Mouse (Mus musculus) liver, embryonic 12.5 days (tissue): ENCODE data around the gene Krtap13-1. TPM values are rescaled to one million over a fixed set of nuclear protein-coding genes. Genes with fewer than 3 reads are reported as not detected.

Experiments
- ATAC-seq: fragments of 200-750 bp; cut with Nextera tagmentation; 2 replicates; pipeline ENCODE4 v1.8.0; 2017; ENCODE audit warnings: moderate number of reproducible peaks, mild to moderate bottlenecking, moderate library complexity
- H3K27ac ChIP-seq: fragments of 300-500 bp; sonication (generic); 2 replicates; pipeline ENCODE4 v1.5.1; 2016; ENCODE audit warnings: mild to moderate bottlenecking
- H3K27me3 ChIP-seq: fragments of 300-500 bp; sonication (generic); replicated peaks from 2 replicates; pipeline ENCODE4 v1.6.1; 2016; ENCODE audit warnings: mild to moderate bottlenecking, moderate library complexity
- H3K36me3 ChIP-seq: fragments of 300-500 bp; sonication (generic); 2 replicates; pipeline ENCODE4 v1.6.1; 2016; ENCODE audit warnings: mild to moderate bottlenecking, moderate library complexity
- H3K4me1 ChIP-seq: fragments of 300-500 bp; sonication (generic); 2 replicates; pipeline ENCODE4 v1.6.1; 2016
- H3K4me2 ChIP-seq: fragments of 300-500 bp; sonication (generic); 2 replicates; pipeline ENCODE4 v1.6.1; 2016; ENCODE audit warnings: mild to moderate bottlenecking, moderate library complexity
- H3K4me3 ChIP-seq: fragments of 300-500 bp; sonication (generic); 2 replicates; pipeline ENCODE4 v1.5.1; 2016; ENCODE audit warnings: mild to moderate bottlenecking, moderate library complexity
- H3K9ac ChIP-seq: fragments of 300-500 bp; sonication (generic); 2 replicates; pipeline ENCODE4 v1.6.1; 2016; ENCODE audit warnings: mild to moderate bottlenecking, moderate library complexity
- H3K9me3 ChIP-seq: fragments of 300-500 bp; sonication (generic); replicated peaks from 2 replicates; pipeline ENCODE4 v1.6.1; 2016; ENCODE audit warnings: mild to moderate bottlenecking, moderate library complexity
- WGBS: fragments of 180-500 bp; shearing (Covaris S2); methylation state at CpG from one replicate; pipeline ENCODE4 v1.1.7; 2016; ENCODE audit not compliant: insufficient replicate concordance; 5-methylcytosine and 5-hydroxymethylcytosine counted together
- polyA plus RNA-seq: library from polyadenylated mRNA; unstranded; fragments of >200 nt; fragmentation: Nextera tagmentation; extraction: Ambion mirVana; gene quantifications from 2 replicates; pipeline ENCODE4 v1.2.1, GENCODE M21; 2016

Gene Krtap13-1
- polyA plus RNA-seq = not detected in 2 replicates

GRCm38 (mm10) chr16:88728812-88729275 lies at the start of gene Krtap13-1:
Gene Krtap13-1 (plus strand): TSS chr16:88728862.
- Histone ChIP-seq H3K4me1 (no peaks in the 10 kb centered on the region), H3K27ac (no peak within 1 kb of the TSS), H3K9ac (no peak within 1 kb of the TSS), H3K4me3 (no peak within 1 kb of the TSS), H3K4me2 (no peak within 1 kb of the TSS), H3K36me3 (no peaks in the 10 kb centered on the region), H3K27me3 (no peaks in the 10 kb centered on the region), H3K9me3 (no peaks in the 10 kb centered on the region)
- 63% methylated on average over 4 of the region's 4 CpGs for WGBS
- ATAC-seq = no peak

DNA sequence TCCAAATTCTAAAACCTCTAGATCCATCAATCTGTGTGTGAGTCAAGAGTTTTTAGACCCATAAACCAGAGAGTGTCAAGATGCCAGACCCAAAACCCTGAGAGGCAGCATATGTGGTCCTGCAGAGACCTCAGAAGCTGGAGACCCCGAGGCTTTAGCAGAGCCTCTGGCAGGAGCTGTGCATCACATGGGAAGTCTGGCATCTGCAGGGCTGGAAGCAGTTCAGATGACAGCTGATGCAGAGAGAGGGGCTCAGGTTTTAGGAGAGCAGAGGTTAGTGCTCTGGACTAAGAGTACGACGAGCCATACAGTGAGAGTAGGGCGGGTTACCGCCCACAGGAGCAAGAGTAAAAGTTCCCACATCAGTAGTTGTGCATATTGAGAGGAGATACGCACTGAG lies 49.6 kb upstream of the Krtap13-1 start:
- H3K4me1 ChIP-seq = no peaks in the 10 kb centered on the region
- no peaks in the 10 kb centered on the region for H3K36me3 ChIP-seq
- H3K9me3 ChIP-seq = no peaks in the 10 kb centered on the region
- WGBS = 70% methylated on average over 6 of the region's 6 CpGs
- no peak for ATAC-seq
- H3K4me3 ChIP-seq = no peak overlapping the region
- H3K27me3 ChIP-seq = no peaks in the 10 kb centered on the region
- no peak overlapping the region for H3K4me2 ChIP-seq
- no peak overlapping the region for H3K9ac ChIP-seq
- no peak overlapping the region for H3K27ac ChIP-seq

GRCm38 (mm10) chr16:88681282-88681681 lies 47.4 kb upstream of the Krtap13-1 start:
- ATAC-seq = no peak

DNA sequence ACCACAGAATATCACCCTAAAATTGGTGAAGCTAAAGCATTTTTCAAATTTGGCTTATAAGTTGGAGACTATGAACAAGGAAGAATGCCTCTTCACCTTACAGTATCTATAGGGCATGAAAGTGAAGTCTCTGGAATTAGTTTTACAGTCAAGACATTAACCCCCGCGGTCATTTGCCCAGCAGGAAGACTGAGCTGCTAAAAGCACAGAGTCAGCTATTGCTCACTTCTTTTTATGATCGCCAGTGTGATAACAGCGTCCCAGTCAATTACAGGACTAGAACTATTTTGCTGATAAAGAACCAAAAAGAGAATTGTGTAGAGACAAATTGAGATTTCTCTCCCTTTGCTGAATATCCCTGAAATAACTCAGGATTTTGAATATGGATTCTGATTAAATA lies 32.4 kb upstream of the Krtap13-1 start:
- Histone ChIP-seq H3K4me3 (no peak overlapping the region), H3K9ac (no peak overlapping the region), H3K9me3 (no peaks in the 10 kb centered on the region), H3K27ac (no peak overlapping the region), H3K4me1 (no peaks in the 10 kb centered on the region), H3K36me3 (no peaks in the 10 kb centered on the region), H3K27me3 (no peaks in the 10 kb centered on the region), H3K4me2 (no peak overlapping the region)
- no peak for ATAC-seq
- WGBS = 58% methylated on average over 4 of the region's 4 CpGs

More at GRCm38 (mm10) chr16:88681282-88681681, 47.4 kb upstream of the Krtap13-1 start:
- Histone ChIP-seq H3K9ac (no peak overlapping the region), H3K36me3 (no peaks in the 10 kb centered on the region), H3K9me3 (no peaks in the 10 kb centered on the region), H3K27ac (no peak overlapping the region), H3K27me3 (no peaks in the 10 kb centered on the region), H3K4me2 (no peak overlapping the region), H3K4me3 (no peak overlapping the region), H3K4me1 (no peaks in the 10 kb centered on the region)
- WGBS = 54% methylated on average over 2 of the region's 2 CpGs

- Histone ChIP-seq H3K9ac (no peak overlapping the region), H3K9me3 (no peaks in the 10 kb centered on the region), H3K4me1 (no peaks in the 10 kb centered on the region), H3K27ac (no peak overlapping the region), H3K4me2 (no peak overlapping the region), H3K4me3 (no peak overlapping the region), H3K36me3 (no peaks in the 10 kb centered on the region), H3K27me3 (no peaks in the 10 kb centered on the region)
- 50% methylated on average over 4 of the region's 4 CpGs for WGBS
- ATAC-seq = no peak
Measured at GRCm38 (mm10) chr16:88701072-88701864, 27.4 kb upstream of the Krtap13-1 start.

GRCm38 (mm10) chr16:88707496-88708012 lies 21.1 kb upstream of the Krtap13-1 start, which contains the start of gene 2310061N02Rik:
Gene 2310061N02Rik (minus strand): TSS chr16:88707962.
- ATAC-seq = no peak
- Histone ChIP-seq H3K27me3 (no peaks in the 10 kb centered on the region), H3K4me1 (no peaks in the 10 kb centered on the region), H3K36me3 (no peaks in the 10 kb centered on the region), H3K9ac (no peak within 1 kb of the TSS), H3K4me2 (no peak within 1 kb of the TSS), H3K27ac (no peak within 1 kb of the TSS), H3K4me3 (no peak within 1 kb of the TSS), H3K9me3 (no peaks in the 10 kb centered on the region)
- 67% methylated on average over 10 of the region's 10 CpGs for WGBS

DNA sequence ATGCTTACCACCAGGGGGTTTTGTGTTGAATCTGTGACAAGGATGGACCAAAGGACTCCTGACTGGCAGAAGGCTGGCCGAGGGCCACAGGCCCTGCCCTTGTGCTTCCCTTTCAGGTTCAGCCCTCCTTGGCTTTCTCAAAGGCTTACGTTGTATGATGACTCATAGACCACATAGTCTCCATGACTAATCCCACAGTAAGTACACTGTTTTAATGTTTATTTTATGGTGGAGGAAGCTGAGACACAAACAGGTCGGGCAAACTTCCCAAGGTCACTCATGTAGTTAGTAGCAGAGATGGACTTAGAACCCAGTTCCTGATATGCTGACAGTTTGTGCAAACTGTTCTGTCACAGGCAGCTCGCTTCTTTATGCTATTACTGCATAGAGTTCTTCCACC lies 17.9 kb upstream of the Krtap13-1 start:
- Histone ChIP-seq H3K27ac (no peak overlapping the region), H3K27me3 (no peaks in the 10 kb centered on the region), H3K9me3 (no peaks in the 10 kb centered on the region), H3K4me2 (no peak overlapping the region), H3K9ac (no peak overlapping the region), H3K4me3 (no peak overlapping the region), H3K4me1 (no peaks in the 10 kb centered on the region), H3K36me3 (no peaks in the 10 kb centered on the region)
- 54% methylated on average over 4 of the region's 4 CpGs for WGBS
- ATAC-seq = no peak

DNA sequence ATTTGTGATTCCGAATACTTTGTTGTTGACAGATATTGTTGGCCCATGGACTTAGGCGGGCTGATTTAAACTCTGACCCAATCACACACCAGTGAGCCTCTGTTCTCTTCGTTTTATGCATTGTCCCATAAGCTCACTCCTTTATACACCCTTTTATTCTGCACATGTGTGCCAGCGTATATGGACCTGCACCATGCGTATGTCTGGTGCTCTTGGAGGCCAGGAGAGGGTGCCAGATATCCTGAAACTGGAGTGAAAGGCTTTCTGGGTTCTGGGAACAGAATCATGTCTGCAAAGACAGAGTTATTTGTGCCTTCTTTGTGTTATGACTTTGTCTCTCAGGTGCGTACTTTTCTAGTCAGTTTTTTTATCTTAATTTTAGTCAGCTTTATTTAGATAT lies 17.4 kb upstream of the Krtap13-1 start:
- Histone ChIP-seq H3K27ac (no peak overlapping the region), H3K9me3 (no peaks in the 10 kb centered on the region), H3K4me2 (no peak overlapping the region), H3K36me3 (no peaks in the 10 kb centered on the region), H3K9ac (no peak overlapping the region), H3K4me3 (no peak overlapping the region), H3K4me1 (no peaks in the 10 kb centered on the region), H3K27me3 (no peaks in the 10 kb centered on the region)
- WGBS = 67% methylated on average over 6 of the region's 6 CpGs
- no peak for ATAC-seq

GRCm38 (mm10) chr16:88716549-88716948 lies 12.1 kb upstream of the Krtap13-1 start:
- H3K27ac ChIP-seq = no peak overlapping the region
- ATAC-seq = no peak
- H3K4me1 ChIP-seq = no peaks in the 10 kb centered on the region
- no peak overlapping the region for H3K4me3 ChIP-seq
- no peaks in the 10 kb centered on the region for H3K27me3 ChIP-seq
- no peak overlapping the region for H3K4me2 ChIP-seq
- H3K9me3 ChIP-seq = no peaks in the 10 kb centered on the region
- H3K36me3 ChIP-seq = no peaks in the 10 kb centered on the region
- no peak overlapping the region for H3K9ac ChIP-seq

GRCm38 (mm10) chr16:88720031-88720430 lies 8.6 kb upstream of the Krtap13-1 start:
- ATAC-seq = no peak
- 36% methylated on average over 1 of the region's 1 CpGs for WGBS
- H3K9ac ChIP-seq = no peak overlapping the region
- H3K27ac ChIP-seq = no peak overlapping the region
- H3K9me3 ChIP-seq = no peaks in the 10 kb centered on the region
- H3K4me1 ChIP-seq = no peaks in the 10 kb centered on the region
- no peak overlapping the region for H3K4me3 ChIP-seq
- H3K27me3 ChIP-seq = no peaks in the 10 kb centered on the region
- H3K4me2 ChIP-seq = no peak overlapping the region
- no peaks in the 10 kb centered on the region for H3K36me3 ChIP-seq

DNA sequence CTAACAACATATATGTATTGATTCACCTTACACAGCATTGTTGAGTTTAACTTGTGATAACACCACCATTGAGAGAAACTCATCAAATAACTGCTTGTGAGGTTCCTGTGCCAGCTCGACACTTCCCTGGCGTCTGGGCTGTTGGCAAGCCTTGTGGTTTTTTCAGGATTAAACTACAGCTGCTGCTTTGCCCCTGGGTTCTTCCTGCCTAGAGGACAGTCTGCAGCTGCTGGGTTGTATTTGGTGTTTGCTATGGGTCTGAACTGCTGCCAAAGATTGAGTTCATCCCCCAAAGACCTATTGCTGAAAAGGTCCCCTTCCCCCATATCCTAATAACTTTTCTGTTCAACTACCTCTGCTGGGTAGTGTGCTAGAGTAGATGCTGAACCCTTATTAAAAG lies 6.7 kb downstream of the Krtap13-1 start:
- Histone ChIP-seq H3K9ac (no peak overlapping the region), H3K4me3 (no peak overlapping the region), H3K9me3 (no peaks in the 10 kb centered on the region), H3K4me2 (no peak overlapping the region), H3K27me3 (no peaks in the 10 kb centered on the region), H3K36me3 (no peaks in the 10 kb centered on the region), H3K4me1 (no peaks in the 10 kb centered on the region), H3K27ac (no peak overlapping the region)
- no peak for ATAC-seq
- WGBS = 64% methylated on average over 2 of the region's 2 CpGs

- Histone ChIP-seq H3K27ac (no peak overlapping the region), H3K4me3 (no peak overlapping the region), H3K9me3 (no peaks in the 10 kb centered on the region), H3K36me3 (no peaks in the 10 kb centered on the region), H3K9ac (no peak overlapping the region), H3K4me1 (no peaks in the 10 kb centered on the region), H3K27me3 (no peaks in the 10 kb centered on the region), H3K4me2 (no peak overlapping the region)
- 57% methylated on average over 4 of the region's 4 CpGs for WGBS
- no peak for ATAC-seq
Measured at GRCm38 (mm10) chr16:88744750-88745340, 16.2 kb downstream of the Krtap13-1 start.
